Mouse (Mus musculus): ENCODE data around the gene Mxi1.

DNA sequence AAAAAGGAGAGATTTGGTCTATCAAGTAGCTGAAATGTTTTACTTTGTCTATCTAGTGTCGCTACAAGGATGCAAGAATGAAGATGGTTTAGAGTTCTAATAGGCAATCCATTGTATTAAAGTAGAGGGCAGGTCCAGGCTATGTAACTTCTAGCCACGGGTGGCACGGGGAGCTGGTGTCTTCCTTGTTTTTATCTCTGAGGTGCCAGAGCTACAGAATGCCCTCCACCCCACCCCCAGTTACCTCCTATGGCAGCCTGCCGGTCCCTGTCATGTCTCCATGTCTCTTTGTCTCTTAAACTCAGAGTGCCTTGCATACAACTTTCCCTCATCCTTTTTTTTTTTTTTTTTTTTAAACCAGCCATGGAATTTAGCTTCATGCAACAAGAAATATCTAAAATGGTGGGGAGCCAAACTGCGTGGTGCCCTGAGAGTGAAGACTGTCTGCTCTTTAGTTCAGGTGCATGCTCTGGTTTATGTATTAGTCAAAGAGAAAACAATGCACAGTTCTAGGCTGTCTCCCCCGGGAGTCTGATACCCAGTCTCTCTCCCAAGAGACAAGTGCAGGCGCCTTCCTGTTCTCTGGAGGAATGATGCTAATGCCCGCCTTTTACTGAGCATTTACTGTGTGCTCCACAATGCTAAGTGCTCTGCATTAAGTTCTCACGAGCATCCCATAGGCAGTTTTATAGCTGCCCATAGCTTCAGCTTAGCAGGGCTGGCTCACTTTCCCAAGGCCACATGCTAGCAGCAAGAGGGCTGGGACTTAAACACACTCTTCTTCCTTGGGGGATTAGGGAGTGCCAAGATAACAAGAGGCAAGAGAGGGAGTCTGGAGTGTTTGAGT is 10.2 kb downstream of the Mxi1 start:
- TF ChIP-seq CTCF (IDR thresholded peaks at IDR 0.05; ENCODE audit: low read depth) (no peak), EP300 (optimal IDR thresholded peaks at IDR 0.05) (no peak)
